Mouse (Mus musculus) retina, postnatal 1 day (tissue): ENCODE measurements around the gene Exosc5.

Source experiments
- DNase-seq: peaks from one replicate; pipeline ENCODE4 v3.0.0-alpha.2; 2012

The Exosc5 gene

GRCm38 (mm10) chr7:25658657-25659472 lies at the start of gene Exosc5, which contains the start of gene Bckdha:
Gene Exosc5, plus strand, starts transcription at chr7:25659164.
Gene Bckdha, minus strand, starts transcription at chr7:25658981.
- DNase-seq, result peak; percentile 100

DNA sequence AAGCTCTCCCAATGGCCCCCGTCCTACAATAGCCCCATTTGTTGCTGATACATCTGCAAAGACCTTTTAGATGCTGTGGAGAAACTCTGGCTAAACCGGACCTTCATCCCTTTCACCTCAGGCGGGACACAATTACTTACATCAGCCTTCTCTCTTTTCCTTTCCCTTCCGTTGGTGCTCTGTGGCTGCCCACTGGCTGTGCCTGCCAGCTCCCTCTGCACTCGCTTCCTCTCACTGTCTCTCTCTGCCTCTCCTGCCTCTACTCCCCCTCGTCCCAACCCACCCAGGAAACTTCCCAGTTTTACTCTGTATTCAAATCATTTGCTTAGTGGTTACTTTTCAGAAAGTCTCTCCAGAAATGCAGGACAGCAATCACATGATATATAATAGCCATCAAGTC lies 48.9 kb upstream of the Exosc5 start:
- no peak for DNase-seq

- no peak for DNase-seq
Observed at GRCm38 (mm10) chr7:25611501-25611900, 47.5 kb upstream of the Exosc5 start.

DNA sequence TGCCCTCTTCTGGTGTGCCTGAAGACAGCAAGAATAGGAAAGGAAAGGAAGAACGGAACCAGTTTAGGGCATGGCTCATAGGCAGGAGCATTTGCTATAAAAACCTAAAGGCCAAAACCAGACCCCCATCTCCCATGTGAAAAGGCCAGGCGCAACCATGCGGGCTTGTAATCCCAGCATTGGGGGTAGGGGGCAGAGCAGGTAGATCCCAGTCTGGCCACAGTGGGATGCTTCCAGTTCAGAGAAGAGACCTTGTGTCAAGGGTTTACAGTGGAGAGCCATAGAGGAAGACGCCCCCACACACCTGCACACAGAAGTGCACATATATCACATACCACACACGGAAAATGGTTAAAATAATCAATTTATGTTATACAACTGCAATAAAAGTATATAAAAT lies 44.9 kb upstream of the Exosc5 start:
- no peak for DNase-seq

DNA sequence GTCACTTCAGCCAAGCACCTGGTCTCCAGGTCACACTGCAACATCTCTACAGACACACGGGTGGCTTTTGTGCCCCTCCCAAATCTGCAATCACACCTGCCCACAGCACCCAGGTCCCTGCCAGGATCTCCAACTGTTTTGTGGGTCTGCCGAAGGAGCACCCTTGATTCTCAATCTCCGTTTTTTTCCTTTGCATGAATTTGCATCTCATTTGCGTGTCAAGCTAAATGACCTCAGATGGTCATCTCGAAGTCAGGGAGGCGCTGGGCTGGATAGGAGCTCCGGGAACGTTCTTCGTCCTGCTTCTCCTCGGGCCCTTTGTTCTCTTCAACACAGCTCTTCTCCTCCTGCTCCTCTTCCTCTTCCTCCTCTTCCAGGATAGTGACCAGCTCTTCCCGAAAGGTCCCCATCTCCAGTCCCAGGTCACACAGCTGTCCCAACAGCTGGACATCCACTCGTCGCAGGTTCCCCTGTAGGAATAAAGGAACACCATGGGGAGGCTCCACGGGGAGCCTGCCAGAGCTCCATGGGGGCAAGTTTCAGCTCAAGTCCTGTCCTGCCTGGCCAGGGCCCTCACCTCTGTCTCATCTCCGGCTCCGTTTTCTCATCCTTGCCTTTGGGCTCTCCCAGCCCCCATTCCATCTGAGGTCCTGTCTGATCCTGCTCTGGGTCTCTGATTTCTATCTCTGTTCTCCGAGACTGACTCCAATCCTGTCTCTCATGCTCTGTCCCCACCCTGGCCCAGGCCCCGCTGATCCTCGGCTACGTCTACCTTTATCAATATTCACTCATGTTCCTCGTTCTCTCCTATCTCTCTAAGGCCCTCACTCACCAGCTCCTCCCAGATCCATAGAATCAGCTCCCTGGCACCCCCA lies 43.9 kb upstream of the Exosc5 start:
- no peak for DNase-seq

- no peak for DNase-seq
Observed at GRCm38 (mm10) chr7:25615706-25616011, 43.3 kb upstream of the Exosc5 start, which contains the start of gene Erich4. Gene Erich4, minus strand, starts transcription at chr7:25615892.

GRCm38 (mm10) chr7:25617376-25618160 lies 41.4 kb upstream of the Exosc5 start:
- no peak for DNase-seq

- peak; percentile 94 for DNase-seq
Observed at GRCm38 (mm10) chr7:25618865-25619721, 39.9 kb upstream of the Exosc5 start, which contains the start of gene Dmac2. Gene Dmac2, plus strand, starts transcription at chr7:25619414.

GRCm38 (mm10) chr7:25619722-25619991 lies 39.3 kb upstream of the Exosc5 start:
- no peak for DNase-seq

DNA sequence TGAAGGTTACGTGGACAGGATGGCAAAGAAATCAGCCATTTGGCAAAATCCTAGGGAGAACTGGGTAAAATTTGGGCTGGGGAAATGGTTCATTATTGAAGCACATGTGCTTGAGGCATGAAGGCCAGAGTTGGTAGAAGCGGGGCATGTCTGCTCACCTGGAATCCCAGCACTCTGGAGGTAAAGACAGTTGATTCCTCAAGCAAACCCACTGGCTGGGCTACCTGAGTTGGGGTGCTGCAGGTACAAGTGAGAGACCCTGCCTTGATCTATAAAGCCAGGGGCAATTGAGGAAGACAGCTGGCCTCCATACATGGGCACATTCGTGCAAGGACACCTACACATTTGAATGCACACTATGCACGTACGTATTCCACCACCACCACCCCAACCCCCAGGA lies 38.9 kb upstream of the Exosc5 start:
- no peak for DNase-seq

- DNase-seq, result no peak
Observed at GRCm38 (mm10) chr7:25620751-25621150, 38.2 kb upstream of the Exosc5 start.

- no peak for DNase-seq
Observed at GRCm38 (mm10) chr7:25623857-25624370, 35.0 kb upstream of the Exosc5 start.

GRCm38 (mm10) chr7:25624851-25625250 lies 34.1 kb upstream of the Exosc5 start:
- no peak for DNase-seq

DNA sequence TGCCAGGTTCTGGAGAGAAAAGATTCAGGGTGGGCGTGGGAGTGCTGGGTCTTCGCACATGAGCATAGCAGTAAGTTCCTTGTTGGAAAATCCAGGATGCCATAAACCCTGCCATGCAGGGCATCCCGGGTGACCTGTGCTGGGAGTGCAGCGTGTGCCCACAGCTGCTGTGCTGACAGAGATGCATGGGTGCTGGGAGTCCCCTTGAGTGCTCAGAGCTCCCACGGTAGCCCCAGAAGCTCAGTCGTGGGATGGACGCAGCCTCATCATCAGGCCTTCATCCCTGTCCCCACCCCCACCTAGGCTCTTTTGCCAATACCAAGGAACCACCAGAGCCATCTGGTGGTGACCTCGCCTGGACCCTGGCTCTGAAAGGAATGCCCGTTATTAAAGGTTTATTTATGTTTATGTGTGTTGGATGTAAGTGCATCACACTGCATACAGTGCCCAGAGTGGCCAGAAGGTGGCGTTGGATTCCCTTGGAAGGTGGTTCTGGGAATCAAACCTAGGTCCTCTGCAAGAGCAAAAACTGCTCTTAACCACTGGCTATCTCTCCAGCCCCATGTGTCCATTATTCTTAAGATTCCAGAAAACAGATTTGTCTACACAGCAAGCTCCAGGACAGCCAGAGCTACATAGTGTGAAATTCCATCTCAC lies 33.2 kb upstream of the Exosc5 start:
- peak; percentile 25 for DNase-seq

DNA sequence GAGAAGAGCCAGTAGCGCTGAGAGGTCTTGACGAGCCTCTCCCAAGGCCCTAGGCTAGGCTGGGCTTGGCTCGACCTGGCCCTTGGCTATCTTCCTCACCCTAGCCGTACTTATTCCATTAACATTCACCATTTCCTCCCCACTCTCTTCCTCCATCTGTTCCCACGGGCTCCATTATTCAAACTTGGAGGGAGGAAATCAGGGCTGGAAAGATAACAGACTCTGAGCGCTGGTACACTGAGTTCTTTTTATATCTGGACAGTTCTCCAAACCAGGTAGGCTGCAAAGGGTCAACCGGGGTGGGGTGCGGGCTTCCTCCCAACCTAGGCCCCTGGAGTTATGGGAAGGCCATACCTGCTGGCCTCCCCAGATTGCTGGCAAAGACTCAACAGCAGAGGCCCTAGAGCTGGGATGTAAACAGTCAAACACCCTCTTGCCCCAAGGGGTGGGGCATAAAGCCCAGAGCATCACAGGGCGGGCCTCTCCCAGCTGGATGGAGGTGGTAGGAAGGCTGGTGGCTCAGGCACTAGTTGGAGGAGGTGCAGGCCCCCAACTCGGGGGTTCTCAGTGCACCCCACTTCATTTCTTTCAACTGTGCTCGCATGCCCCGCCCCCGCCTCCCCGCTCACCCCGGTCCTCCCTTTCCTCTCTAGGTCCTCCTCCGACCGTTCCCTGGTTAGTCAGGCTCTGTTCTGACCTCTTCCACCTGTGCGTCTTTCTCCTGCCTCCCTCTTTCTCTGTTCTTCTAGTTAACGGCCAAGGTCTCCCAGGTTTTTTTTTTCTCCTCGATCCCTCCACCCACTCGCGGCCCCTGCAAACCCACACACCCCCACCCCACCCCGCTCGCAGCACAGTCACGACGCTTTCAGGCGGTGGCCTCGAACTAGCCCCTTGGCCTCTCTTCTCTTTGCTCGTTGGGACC lies 32.2 kb upstream of the Exosc5 start, which contains the start of gene B3gnt8:
Gene B3gnt8 (plus strand): TSS at position 146 of the 922 bp plus-strand sequence.
- no peak for DNase-seq

GRCm38 (mm10) chr7:25627431-25628322 lies 31.3 kb upstream of the Exosc5 start:
- peak; percentile 59 for DNase-seq

DNA sequence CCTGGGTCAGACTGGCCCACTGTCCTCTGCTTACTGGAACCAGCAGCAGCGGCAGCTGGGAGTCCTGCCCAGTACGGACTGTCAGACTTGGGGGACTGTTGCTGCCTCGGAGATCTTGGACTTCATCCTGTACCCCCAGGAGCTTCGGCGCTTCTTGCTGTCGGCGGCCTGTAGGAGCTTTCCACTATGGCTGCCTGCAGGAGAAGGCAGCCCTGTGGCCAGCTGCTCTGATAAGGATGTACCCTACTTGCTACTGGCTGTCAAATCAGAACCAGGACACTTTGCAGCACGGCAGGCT lies 30.7 kb upstream of the Exosc5 start:
- DNase-seq, result no peak

GRCm38 (mm10) chr7:25632679-25633078 lies 26.3 kb upstream of the Exosc5 start:
- DNase-seq, result no peak

DNA sequence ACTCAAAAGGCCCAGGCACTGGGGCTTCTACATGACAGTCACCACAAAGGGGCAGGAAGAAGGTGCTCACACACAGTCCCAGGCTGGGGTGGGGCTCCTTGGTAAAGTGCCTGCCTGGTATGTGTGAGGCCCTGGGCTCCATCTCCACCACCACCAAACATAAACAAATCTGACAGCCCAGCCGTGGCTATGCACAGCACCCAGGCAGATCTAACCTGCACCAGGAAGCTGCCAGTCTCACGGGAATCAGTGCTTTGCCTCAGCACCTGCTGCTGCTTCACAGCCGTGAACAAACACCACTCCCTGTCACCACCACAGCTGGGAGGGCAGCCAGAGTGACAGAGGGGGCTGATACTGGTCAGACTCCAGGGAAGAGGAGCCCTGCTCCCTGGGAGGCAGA lies 22.6 kb upstream of the Exosc5 start:
- DNase-seq, result no peak
